Mouse (Mus musculus) hindbrain, embryonic 12.5 days (tissue): ENCODE results near the gene Gm28870. TPM values are rescaled to one million over a fixed set of nuclear protein-coding genes. Genes with fewer than 3 reads are reported as not detected.
"Not testable (repeated sequence)": the region's sequence is repeated elsewhere in the genome, so short reads cannot be mapped to it uniquely, and the experiment has no call there.

Experiments used
- ATAC-seq: fragments of 200-750 bp; cut with Nextera tagmentation; 2 replicates; pipeline ENCODE4 v1.8.0; 2017; ENCODE audit warnings: moderate TSS enrichment; ENCODE audit not compliant: low FRiP score
- H3K27ac ChIP-seq: fragments of 300-500 bp; sonication (generic); 2 replicates; pipeline ENCODE4 v1.5.1; 2016; ENCODE audit warnings: mild to moderate bottlenecking
- H3K27me3 ChIP-seq: fragments of 300-500 bp; sonication (generic); 2 replicates; pipeline ENCODE4 v1.6.1; 2016; ENCODE audit warnings: mild to moderate bottlenecking
- H3K36me3 ChIP-seq: fragments of 300-500 bp; sonication (generic); 2 replicates; pipeline ENCODE4 v1.6.1; 2016; ENCODE audit warnings: mild to moderate bottlenecking
- H3K4me1 ChIP-seq: fragments of 300-500 bp; sonication (generic); 2 replicates; pipeline ENCODE4 v1.6.1; 2016
- H3K4me2 ChIP-seq: fragments of 300-500 bp; sonication (generic); replicated peaks from 2 replicates; pipeline ENCODE4 v1.6.1; 2016; ENCODE audit warnings: mild to moderate bottlenecking
- H3K4me3 ChIP-seq: fragments of 300-500 bp; sonication (generic); 2 replicates; pipeline ENCODE4 v1.5.1; 2016; ENCODE audit warnings: mild to moderate bottlenecking
- H3K9ac ChIP-seq: fragments of 300-500 bp; sonication (generic); 2 replicates; pipeline ENCODE4 v1.6.1; 2016; ENCODE audit warnings: mild to moderate bottlenecking, moderate library complexity
- H3K9me3 ChIP-seq: fragments of 300-500 bp; sonication (generic); replicated peaks from 2 replicates; pipeline ENCODE4 v1.6.1; 2016; ENCODE audit warnings: mild to moderate bottlenecking
- WGBS: fragments of 180-500 bp; shearing (Covaris S2); methylation state at CpG from one replicate; pipeline ENCODE4 v1.1.7; 2016; 5-methylcytosine and 5-hydroxymethylcytosine counted together
- polyA plus RNA-seq: library from polyadenylated mRNA; unstranded; fragments of >200 nt; fragmentation: Nextera tagmentation; extraction: Ambion mirVana; gene quantifications from 2 replicates; pipeline ENCODE4 v1.2.1, GENCODE M21; 2016

Gene Gm28870
- not detected in 2 replicates for polyA plus RNA-seq

GRCm38 (mm10) chrY:50096976-50097375 lies at the start of gene Gm28870:
Gene Gm28870 (plus strand): TSS chrY:50097276.
- not testable (repeated sequence) for H3K4me3 ChIP-seq, H3K27me3 ChIP-seq, H3K4me2 ChIP-seq, H3K9ac ChIP-seq, ATAC-seq, H3K9me3 ChIP-seq, H3K4me1 ChIP-seq, H3K36me3 ChIP-seq, H3K27ac ChIP-seq
- no CpG with 5 or more reads among the region's 2 CpGs for WGBS
